Mouse (Mus musculus) intestine, embryonic 15.5 days (tissue): ENCODE measurements at regions not wholly inside any gene's neighbourhood (a gene's known extent, or its start where the extent isn't known, plus 50 kb on each side); places are given as distances from the start of the nearest gene placed in this dataset.
"Not testable (repeated sequence)": the region's sequence is repeated elsewhere in the genome, so short reads cannot be mapped to it uniquely, and the experiment has no call there.

ENCODE experiments used
- ATAC-seq: fragments of 200-750 bp; cut with Nextera tagmentation; 2 replicates; pipeline ENCODE4 v1.8.0; 2017; ENCODE audit warnings: moderate TSS enrichment, moderate library complexity
- H3K27ac ChIP-seq: fragments of 300-500 bp; sonication (generic); 2 replicates; pipeline ENCODE4 v1.5.1; 2015; ENCODE audit warnings: mild to moderate bottlenecking, inconsistent platforms
- H3K27me3 ChIP-seq: fragments of 300-500 bp; sonication (generic); replicated peaks from 2 replicates; pipeline ENCODE4 v1.6.1; 2015; ENCODE audit warnings: inconsistent platforms
- H3K36me3 ChIP-seq: fragments of 300-500 bp; sonication (generic); 2 replicates; pipeline ENCODE4 v1.6.1; 2015; ENCODE audit warnings: inconsistent platforms
- H3K4me1 ChIP-seq: fragments of 300-500 bp; sonication (generic); replicated peaks from 2 replicates; pipeline ENCODE4 v1.6.1; 2015; ENCODE audit warnings: inconsistent platforms
- H3K4me2 ChIP-seq: fragments of 300-500 bp; sonication (generic); replicated peaks from 2 replicates; pipeline ENCODE4 v1.6.1; 2015; ENCODE audit warnings: mild to moderate bottlenecking, inconsistent platforms
- H3K4me3 ChIP-seq: fragments of 300-500 bp; sonication (generic); replicated peaks from 2 replicates; pipeline ENCODE4 v1.5.1; 2015; ENCODE audit warnings: inconsistent platforms
- H3K9ac ChIP-seq: fragments of 300-500 bp; sonication (generic); 2 replicates; pipeline ENCODE4 v1.6.1; 2015; ENCODE audit warnings: inconsistent platforms
- H3K9me3 ChIP-seq: fragments of 300-500 bp; sonication (generic); 2 replicates; pipeline ENCODE4 v1.6.1; 2016; ENCODE audit warnings: inconsistent platforms
- WGBS: fragments of 180-500 bp; shearing (Covaris S2); methylation state at CpG from one replicate; pipeline ENCODE4 v1.1.7; 2015; 5-methylcytosine and 5-hydroxymethylcytosine counted together

- WGBS: under 1% methylated on average over 56 of the region's 56 CpGs
- H3K9ac ChIP-seq: no peak overlapping the region
- peak overlapping the region; percentile 37 for H3K4me3 ChIP-seq
- H3K27ac ChIP-seq: no peak overlapping the region
- H3K36me3 ChIP-seq: no peaks in the 10 kb centered on the region
- H3K4me1 ChIP-seq: peaks cover 6% of the 10 kb centered on the region; the same call in 1 of the 2 replicates
- H3K9me3 ChIP-seq: no peaks in the 10 kb centered on the region
- H3K27me3 ChIP-seq: peaks cover 46% of the 10 kb centered on the region
- peak overlapping the region; percentile 75 for H3K4me2 ChIP-seq
- no peak for ATAC-seq
These were observed 124.4 kb downstream of the Melk start for GRCm38 (mm10) chr4:44424831-44425704.

- ATAC-seq: no peak
- no peak overlapping the region for H3K4me3 ChIP-seq
- no peak overlapping the region for H3K4me2 ChIP-seq
- no peaks in the 10 kb centered on the region for H3K36me3 ChIP-seq
- H3K9me3 ChIP-seq: no peaks in the 10 kb centered on the region
- no peak overlapping the region for H3K9ac ChIP-seq
- no peaks in the 10 kb centered on the region for H3K27me3 ChIP-seq
- WGBS: 23% methylated on average over 9 of the region's 9 CpGs
- H3K4me1 ChIP-seq: no peaks in the 10 kb centered on the region
- H3K27ac ChIP-seq: no peak overlapping the region
These were observed 133.9 kb downstream of the Melk start for GRCm38 (mm10) chr4:44434593-44434992.

DNA sequence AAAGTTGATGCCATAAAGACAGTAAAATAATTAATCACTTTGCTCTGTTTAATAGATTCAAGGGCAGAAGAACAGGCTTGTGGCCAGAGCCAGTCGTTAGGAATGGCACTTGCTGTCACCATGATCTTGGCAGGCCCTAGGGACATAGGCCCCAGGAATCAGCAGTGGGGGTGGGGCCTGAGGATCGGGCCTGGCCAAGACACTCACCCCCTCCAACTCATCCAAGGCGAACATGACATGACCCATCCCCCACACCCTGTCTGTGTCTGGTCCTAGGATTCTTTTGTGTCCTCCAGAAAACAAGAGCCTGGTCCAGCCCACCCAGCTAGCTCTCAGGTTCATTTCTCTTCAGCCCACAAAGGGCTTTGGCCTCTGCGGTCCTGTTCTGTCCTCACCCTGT, 144.8 kb downstream of the Melk start:
- no peaks in the 10 kb centered on the region for H3K36me3 ChIP-seq
- no peak overlapping the region for H3K4me2 ChIP-seq
- ATAC-seq: no peak
- no peaks in the 10 kb centered on the region for H3K9me3 ChIP-seq
- no peaks in the 10 kb centered on the region for H3K4me1 ChIP-seq
- no peaks in the 10 kb centered on the region for H3K27me3 ChIP-seq
- H3K27ac ChIP-seq: no peak overlapping the region
- H3K4me3 ChIP-seq: no peak overlapping the region
- WGBS: 42% methylated on average over 4 of the region's 4 CpGs
- H3K9ac ChIP-seq: no peak overlapping the region

DNA sequence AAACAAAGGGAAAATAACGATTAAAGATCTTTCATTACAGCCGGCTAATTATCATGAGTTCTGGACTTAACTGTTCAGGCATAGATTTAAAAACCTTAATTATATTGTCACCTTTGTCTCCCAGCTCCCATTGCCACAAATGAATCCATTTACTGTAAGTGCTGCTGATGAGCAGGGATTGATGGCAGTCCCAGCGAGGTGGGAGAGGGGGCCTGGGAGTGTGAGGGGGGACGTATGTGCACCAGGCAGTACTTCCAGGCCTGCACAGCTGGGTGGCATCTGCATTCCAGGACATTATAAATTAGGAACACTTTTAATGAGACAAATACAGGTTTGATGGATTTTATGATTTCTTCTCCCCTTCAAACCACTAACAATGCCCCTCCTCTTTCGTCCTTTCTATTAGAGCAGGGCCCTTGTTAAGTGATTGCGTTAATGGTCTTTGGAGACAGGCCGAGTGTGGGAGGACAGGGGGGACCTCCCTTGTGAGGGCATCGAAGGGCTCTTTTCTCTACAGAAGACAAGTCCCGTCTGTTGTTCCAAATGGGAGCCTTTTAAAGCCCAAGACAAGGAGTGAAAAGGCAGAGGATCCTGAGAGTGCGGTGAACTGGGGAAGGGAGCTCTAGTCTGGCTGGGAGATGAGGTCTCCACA, 150.3 kb downstream of the Melk start:
- Histone ChIP-seq H3K27ac (no peak overlapping the region), H3K9ac (no peak overlapping the region), H3K4me3 (no peak overlapping the region), H3K4me2 (no peak overlapping the region), H3K36me3 (no peaks in the 10 kb centered on the region), H3K27me3 (no peaks in the 10 kb centered on the region), H3K9me3 (no peaks in the 10 kb centered on the region), H3K4me1 (no peaks in the 10 kb centered on the region)
- WGBS: 59% methylated on average over 10 of the region's 10 CpGs
- no peak for ATAC-seq

GRCm38 (mm10) chr4:44452043-44452618, 151.5 kb downstream of the Melk start:
- no peaks in the 10 kb centered on the region for H3K36me3 ChIP-seq
- no peak overlapping the region for H3K4me2 ChIP-seq
- no peaks in the 10 kb centered on the region for H3K9me3 ChIP-seq
- H3K27me3 ChIP-seq: no peaks in the 10 kb centered on the region
- H3K9ac ChIP-seq: no peak overlapping the region
- ATAC-seq: no peak
- no peak overlapping the region for H3K4me3 ChIP-seq
- WGBS: 46% methylated on average over 8 of the region's 8 CpGs
- H3K4me1 ChIP-seq: no peaks in the 10 kb centered on the region
- H3K27ac ChIP-seq: no peak overlapping the region

DNA sequence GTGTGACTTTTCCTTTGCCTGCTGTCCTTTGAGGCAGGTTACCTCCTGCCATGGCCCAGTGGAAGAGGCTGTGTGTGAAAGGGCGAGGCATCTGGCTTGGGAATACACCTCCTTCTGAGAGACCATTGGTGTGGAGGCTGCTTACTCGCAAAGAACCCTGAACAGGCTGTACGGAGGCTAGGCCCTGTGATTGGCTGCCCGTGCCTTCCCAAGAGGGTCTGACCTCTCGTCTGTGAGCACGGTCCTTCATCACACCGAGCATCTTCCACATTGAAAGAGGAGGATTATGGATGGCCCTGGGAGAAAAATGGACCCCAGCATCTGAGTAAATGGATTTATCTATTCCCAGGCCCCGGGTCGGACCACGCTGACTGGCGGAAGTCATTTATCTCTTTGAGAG, 152.9 kb downstream of the Melk start:
- Histone ChIP-seq H3K4me2 (no peak overlapping the region), H3K27me3 (no peaks in the 10 kb centered on the region), H3K9ac (no peak overlapping the region), H3K27ac (no peak overlapping the region), H3K9me3 (no peaks in the 10 kb centered on the region), H3K4me1 (no peaks in the 10 kb centered on the region), H3K36me3 (no peaks in the 10 kb centered on the region), H3K4me3 (no peak overlapping the region)
- ATAC-seq: no peak
- WGBS: 83% methylated on average over 11 of the region's 11 CpGs

GRCm38 (mm10) chr4:44455851-44456250, 155.2 kb downstream of the Melk start:
- no peak overlapping the region for H3K4me3 ChIP-seq
- no peak overlapping the region for H3K27ac ChIP-seq
- H3K9ac ChIP-seq: no peak overlapping the region
- H3K4me1 ChIP-seq: no peaks in the 10 kb centered on the region
- WGBS: 90% methylated on average over 2 of the region's 2 CpGs
- no peak for ATAC-seq
- no peaks in the 10 kb centered on the region for H3K27me3 ChIP-seq
- H3K36me3 ChIP-seq: no peaks in the 10 kb centered on the region
- H3K9me3 ChIP-seq: no peaks in the 10 kb centered on the region
- no peak overlapping the region for H3K4me2 ChIP-seq

DNA sequence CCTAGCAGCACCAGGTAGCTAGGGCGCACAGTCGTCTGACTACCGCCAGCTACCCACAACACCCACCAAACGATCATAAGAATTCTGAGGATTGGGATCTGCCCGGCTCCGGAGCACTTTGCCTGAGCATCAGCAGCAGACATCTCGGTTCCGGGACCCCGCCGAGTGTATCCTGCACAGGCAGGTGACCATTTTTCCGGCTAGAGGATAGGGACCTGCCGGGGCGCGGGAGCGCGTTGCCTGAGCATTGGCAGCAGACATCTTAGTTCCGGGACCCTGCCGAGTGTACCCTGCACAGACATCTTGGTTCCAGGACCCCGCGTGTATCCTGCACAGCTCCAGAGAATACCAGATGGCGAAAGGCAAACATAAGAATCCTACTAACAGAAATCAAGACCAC, 172.8 kb downstream of the Melk start:
- H3K4me1 ChIP-seq, H3K9me3 ChIP-seq, H3K4me2 ChIP-seq, H3K27ac ChIP-seq, H3K36me3 ChIP-seq, H3K27me3 ChIP-seq, H3K9ac ChIP-seq, ATAC-seq, H3K4me3 ChIP-seq: not testable (repeated sequence)
- WGBS: 85% methylated on average over 21 of the region's 21 CpGs
